Mouse (Mus musculus): ENCODE measurements around the gene Gm44503. TPM values are rescaled to one million over a fixed set of nuclear protein-coding genes. Genes with fewer than 3 reads are reported as not detected.

Gene Gm44503
- not detected in 2 replicates for polyA plus RNA-seq (2016; fragmentation: Nextera tagmentation; extraction: Ambion mirVana)

GRCm38 (mm10) chr9:72958521-72959450 lies at the start of gene Gm44503, which contains the start of gene Dyx1c1:
TSS of gene Gm44503 (plus strand) at chr9:72958852.
TSS of gene Dyx1c1 (plus strand) at chr9:72958785.
- WGBS = 1% methylated on average over 43 of the region's 43 CpGs
- Histone ChIP-seq H3K4me3 (replicated peaks) (peak within 1 kb of the TSS; percentile 67), H3K9me3 (no peaks in the 10 kb centered on the region), H3K36me3 (no peaks in the 10 kb centered on the region), H3K4me2 (peak within 1 kb of the TSS; percentile 67), H3K9ac (replicated peaks) (peak within 1 kb of the TSS; percentile 62), H3K27me3 (no peaks in the 10 kb centered on the region), H3K27ac (peak within 1 kb of the TSS; percentile 50), H3K4me1 (replicated peaks) (0 out of 2 replicates have a peak, but pooled peaks cover 6% of the 10 kb centered on the region)
- peak; percentile 90 for ATAC-seq (ENCODE audit: insufficient number of reproducible peaks, insufficient read depth, low FRiP score, low TSS enrichment, low read depth)

- H3K4me1 ChIP-seq (replicated peaks) = no peaks in the 10 kb centered on the region
- whole genome bisulfite sequencing = 86% methylated on average over 2 of the region's 2 CpGs
These were observed 47.3 kb upstream of the Gm44503 start for GRCm38 (mm10) chr9:72911381-72911780.

GRCm38 (mm10) chr9:72913551-72913950 lies 45.1 kb upstream of the Gm44503 start:
- 76% methylated on average over 6 of the region's 6 CpGs for WGBS
- Histone ChIP-seq H3K4me1 (replicated peaks) (no peaks in the 10 kb centered on the region), H3K36me3 (peaks cover 6% of the 10 kb centered on the region; the same call in 1 of the 2 replicates), H3K9ac (replicated peaks) (no peak overlapping the region), H3K9me3 (no peaks in the 10 kb centered on the region), H3K27me3 (no peaks in the 10 kb centered on the region), H3K27ac (no peak overlapping the region), H3K4me2 (no peak overlapping the region), H3K4me3 (replicated peaks) (no peak overlapping the region)
- ATAC-seq (ENCODE audit: insufficient number of reproducible peaks, insufficient read depth, low FRiP score, low TSS enrichment, low read depth) = no peak

More at GRCm38 (mm10) chr9:72911381-72911780, 47.3 kb upstream of the Gm44503 start:
- no peak overlapping the region for H3K9ac ChIP-seq (replicated peaks)
- H3K27ac ChIP-seq = no peak overlapping the region
- no peak for ATAC-seq (ENCODE audit: insufficient number of reproducible peaks, insufficient read depth, low FRiP score, low TSS enrichment, low read depth)
- H3K9me3 ChIP-seq = no peaks in the 10 kb centered on the region
- no peak overlapping the region for H3K4me2 ChIP-seq
- no peaks in the 10 kb centered on the region for H3K27me3 ChIP-seq
- H3K4me3 ChIP-seq (replicated peaks) = no peak overlapping the region
- peaks cover 11% of the 10 kb centered on the region; the same call in 1 of the 2 replicates for H3K36me3 ChIP-seq

DNA sequence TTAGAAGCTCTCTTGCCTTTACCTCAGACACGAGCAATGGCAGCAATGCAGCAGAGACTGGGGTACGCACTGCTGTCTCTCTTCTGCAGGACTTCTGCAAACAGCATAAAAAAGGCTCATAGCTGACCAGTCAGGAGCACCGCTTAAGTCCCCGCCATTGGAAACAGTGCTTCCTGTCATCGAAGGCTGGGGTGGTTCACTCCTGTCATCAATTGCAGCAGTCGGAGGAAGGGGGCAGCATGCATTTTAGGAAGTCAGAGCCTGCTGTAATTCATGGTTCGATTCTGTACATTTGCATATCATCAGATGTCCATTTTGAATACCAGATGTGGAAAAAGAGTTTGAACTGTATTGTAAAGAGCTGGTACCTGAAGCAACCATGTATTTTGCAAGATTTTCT lies 42.9 kb upstream of the Gm44503 start:
- no peak for ATAC-seq (ENCODE audit: insufficient number of reproducible peaks, insufficient read depth, low FRiP score, low TSS enrichment, low read depth)
- WGBS = 84% methylated on average over 7 of the region's 7 CpGs
- H3K4me1 ChIP-seq (replicated peaks) = no peaks in the 10 kb centered on the region
- no peak overlapping the region for H3K27ac ChIP-seq
- no peak overlapping the region for H3K9ac ChIP-seq (replicated peaks)
- peaks cover 4% of the 10 kb centered on the region; the same call in 1 of the 2 replicates for H3K36me3 ChIP-seq
- no peaks in the 10 kb centered on the region for H3K27me3 ChIP-seq
- no peaks in the 10 kb centered on the region for H3K9me3 ChIP-seq
- no peak overlapping the region for H3K4me2 ChIP-seq
- no peak overlapping the region for H3K4me3 ChIP-seq (replicated peaks)

DNA sequence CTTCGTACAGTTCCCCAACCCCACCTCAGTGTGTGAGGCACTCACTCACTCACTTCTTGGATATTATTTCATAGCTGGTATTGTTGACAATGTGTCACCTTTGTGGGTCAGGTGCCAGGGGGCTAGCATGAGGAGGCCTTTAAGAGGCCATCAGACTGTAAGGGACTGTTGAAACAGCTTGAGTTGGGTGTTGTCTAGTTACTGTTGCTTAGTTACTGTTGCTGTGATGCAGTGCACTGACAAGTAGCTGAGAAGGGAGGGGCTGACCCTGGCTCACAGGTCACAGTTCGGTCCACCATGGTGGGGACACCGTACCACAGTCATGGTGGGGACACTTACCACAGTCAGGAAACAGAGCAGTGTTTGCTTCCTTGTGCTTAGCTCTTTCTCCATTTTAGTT lies 35.6 kb upstream of the Gm44503 start:
- H3K27me3 ChIP-seq = no peaks in the 10 kb centered on the region

DNA sequence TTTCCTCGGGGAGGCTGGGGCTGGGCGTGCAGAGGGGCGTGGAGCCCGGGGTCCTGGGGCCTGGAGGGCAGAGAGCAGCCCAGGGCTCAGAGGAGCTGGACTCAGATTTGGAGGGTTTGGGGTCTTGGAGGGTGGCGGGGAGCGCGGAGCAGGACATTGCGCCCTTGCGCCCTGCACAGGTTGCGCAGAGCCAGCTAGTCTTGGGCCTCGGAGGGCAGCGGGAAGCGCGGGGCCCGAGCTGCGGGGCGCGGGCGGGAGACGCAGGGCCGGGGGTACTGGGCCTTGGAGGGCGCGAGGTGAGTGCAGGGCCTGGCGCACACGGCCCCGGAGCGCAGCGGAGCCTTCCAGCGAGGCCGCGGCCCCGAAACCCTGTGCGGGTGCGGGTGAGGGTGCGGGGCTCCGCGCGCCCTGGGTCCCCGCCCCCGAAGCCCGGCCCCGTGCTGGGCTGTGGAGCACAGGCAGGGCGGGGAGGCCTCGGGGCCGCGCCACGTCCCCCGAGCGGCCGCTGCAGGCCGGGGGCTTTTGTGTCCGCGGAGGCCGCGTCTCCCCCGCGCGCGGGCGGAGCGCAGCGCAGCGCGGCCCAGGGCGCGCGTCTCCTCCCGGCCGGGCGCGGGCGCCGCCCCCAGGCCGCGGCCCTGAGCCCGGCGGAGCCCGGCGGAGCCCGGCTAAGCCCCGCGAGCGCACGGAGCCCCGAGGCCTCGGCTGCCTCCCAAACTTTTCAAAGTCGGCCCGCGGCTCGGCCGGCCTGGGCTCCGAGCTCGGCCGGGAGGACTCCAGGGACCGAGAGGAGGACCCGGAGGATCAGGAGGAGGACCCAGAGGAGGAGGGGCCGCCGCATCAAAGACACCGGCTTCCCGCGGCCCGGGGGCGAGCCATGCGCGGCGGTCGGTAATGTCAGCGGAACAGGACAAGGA lies 33.4 kb upstream of the Gm44503 start, which contains the start of gene Pygo1:
Pygo1 (plus strand) TSS at position 625 of the 914 bp plus-strand sequence.
- peak; percentile 83 for ATAC-seq (ENCODE audit: insufficient number of reproducible peaks, insufficient read depth, low FRiP score, low TSS enrichment, low read depth)
- H3K9me3 ChIP-seq = no peaks in the 10 kb centered on the region
- peak within 1 kb of the TSS; percentile 95 for H3K27ac ChIP-seq
- H3K36me3 ChIP-seq = peaks cover 14% of the 10 kb centered on the region; the same call in 1 of the 2 replicates
- peaks cover 15% of the 10 kb centered on the region for H3K4me1 ChIP-seq (replicated peaks)
- H3K4me2 ChIP-seq = peak within 1 kb of the TSS; percentile 88
- H3K4me3 ChIP-seq (replicated peaks) = peak within 1 kb of the TSS; percentile 82
- under 1% methylated on average over 103 of the region's 108 CpGs for WGBS
- peak within 1 kb of the TSS; percentile 98 for H3K9ac ChIP-seq (replicated peaks)
- no peaks in the 10 kb centered on the region for H3K27me3 ChIP-seq

More for the DNA sequence above, 35.6 kb upstream of the Gm44503 start:
- Histone ChIP-seq H3K9ac (replicated peaks) (no peak overlapping the region), H3K36me3 (peaks cover 5% of the 10 kb centered on the region; the same call in 1 of the 2 replicates), H3K4me1 (replicated peaks) (peaks cover 14% of the 10 kb centered on the region), H3K4me3 (replicated peaks) (no peak overlapping the region), H3K9me3 (no peaks in the 10 kb centered on the region), H3K4me2 (no peak overlapping the region), H3K27ac (no peak overlapping the region)
- ATAC-seq (ENCODE audit: insufficient number of reproducible peaks, insufficient read depth, low FRiP score, low TSS enrichment, low read depth) = no peak
- 91% methylated on average over 3 of the region's 3 CpGs for WGBS

DNA sequence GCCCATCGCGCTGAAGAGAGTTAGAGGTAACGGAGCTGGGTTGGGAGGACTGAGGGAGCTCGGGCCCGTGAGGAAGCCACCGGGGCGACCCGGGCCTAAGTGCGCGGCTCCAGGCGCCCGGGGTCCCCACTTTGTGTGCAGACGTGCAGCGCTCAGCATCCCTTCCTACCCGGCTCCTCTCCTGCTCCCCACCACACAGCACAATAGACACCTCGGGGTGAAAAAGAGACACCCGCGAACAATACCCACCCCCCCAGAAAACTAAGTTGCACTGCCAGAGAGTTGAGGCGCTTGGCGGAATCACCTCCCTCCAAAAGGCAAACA lies 32.8 kb upstream of the Gm44503 start:
- peak overlapping the region; percentile 82 for H3K4me3 ChIP-seq (replicated peaks)
- no peaks in the 10 kb centered on the region for H3K9me3 ChIP-seq
- H3K9ac ChIP-seq (replicated peaks) = peak overlapping the region; percentile 98
- peak overlapping the region; percentile 88 for H3K4me2 ChIP-seq
- H3K4me1 ChIP-seq (replicated peaks) = peaks cover 15% of the 10 kb centered on the region
- no peaks in the 10 kb centered on the region for H3K27me3 ChIP-seq
- peak overlapping the region; percentile 95 for H3K27ac ChIP-seq
- H3K36me3 ChIP-seq = peaks cover 15% of the 10 kb centered on the region; the same call in 1 of the 2 replicates
- WGBS = 1% methylated on average over 20 of the region's 20 CpGs
- ATAC-seq (ENCODE audit: insufficient number of reproducible peaks, insufficient read depth, low FRiP score, low TSS enrichment, low read depth) = peak; percentile 56; the same call in 1 of the 2 replicates

GRCm38 (mm10) chr9:72931166-72931790 lies 27.4 kb upstream of the Gm44503 start:
- no peaks in the 10 kb centered on the region for H3K27me3 ChIP-seq
- no peak overlapping the region for H3K27ac ChIP-seq
- WGBS = 83% methylated on average over 13 of the region's 13 CpGs
- no peak overlapping the region for H3K4me2 ChIP-seq
- peaks cover 52% of the 10 kb centered on the region for H3K36me3 ChIP-seq
- H3K4me1 ChIP-seq (replicated peaks) = peaks cover 15% of the 10 kb centered on the region
- ATAC-seq (ENCODE audit: insufficient number of reproducible peaks, insufficient read depth, low FRiP score, low TSS enrichment, low read depth) = no peak
- no peak overlapping the region for H3K9ac ChIP-seq (replicated peaks)
- no peak overlapping the region for H3K4me3 ChIP-seq (replicated peaks)
- H3K9me3 ChIP-seq = no peaks in the 10 kb centered on the region

GRCm38 (mm10) chr9:72935309-72935708 lies 23.3 kb upstream of the Gm44503 start:
- no peaks in the 10 kb centered on the region for H3K9me3 ChIP-seq
- whole genome bisulfite sequencing = 83% methylated on average over 4 of the region's 4 CpGs

GRCm38 (mm10) chr9:72936301-72936700 lies 22.4 kb upstream of the Gm44503 start:
- H3K4me2 ChIP-seq = no peak overlapping the region
- H3K4me1 ChIP-seq (replicated peaks) = no peaks in the 10 kb centered on the region
- H3K27ac ChIP-seq = no peak overlapping the region
- no peak for ATAC-seq (ENCODE audit: insufficient number of reproducible peaks, insufficient read depth, low FRiP score, low TSS enrichment, low read depth)
- H3K9ac ChIP-seq (replicated peaks) = no peak overlapping the region
- no peaks in the 10 kb centered on the region for H3K9me3 ChIP-seq
- H3K4me3 ChIP-seq (replicated peaks) = no peak overlapping the region
- no peaks in the 10 kb centered on the region for H3K27me3 ChIP-seq
- H3K36me3 ChIP-seq = peaks cover 44% of the 10 kb centered on the region
- 87% methylated on average over 2 of the region's 2 CpGs for WGBS

More at GRCm38 (mm10) chr9:72935309-72935708, 23.3 kb upstream of the Gm44503 start:
- no peak overlapping the region for H3K4me3 ChIP-seq (replicated peaks)
- H3K4me1 ChIP-seq (replicated peaks) = no peaks in the 10 kb centered on the region
- H3K4me2 ChIP-seq = no peak overlapping the region
- no peak overlapping the region for H3K9ac ChIP-seq (replicated peaks)
- peaks cover 45% of the 10 kb centered on the region for H3K36me3 ChIP-seq
- no peaks in the 10 kb centered on the region for H3K27me3 ChIP-seq
- ATAC-seq (ENCODE audit: insufficient number of reproducible peaks, insufficient read depth, low FRiP score, low TSS enrichment, low read depth) = no peak
- no peak overlapping the region for H3K27ac ChIP-seq
